Mouse (Mus musculus) stomach, postnatal 0 days (tissue): ENCODE measurements around the gene Gzmm. TPM values are rescaled to one million over a fixed set of nuclear protein-coding genes. Genes with fewer than 3 reads are reported as not detected.

Experiments used
- ATAC-seq: fragments of 200-750 bp; cut with Nextera tagmentation; 2 replicates; pipeline ENCODE4 v1.8.0; 2017; ENCODE audit not compliant: low FRiP score, low TSS enrichment
- DNase-seq: peaks from one replicate; pipeline ENCODE4 v3.0.0-alpha.2; 2016; ENCODE audit warnings: low spot score
- H3K27ac ChIP-seq: fragments of 300-500 bp; sonication (generic); replicated peaks from 2 replicates; pipeline ENCODE4 v1.5.1; 2014; ENCODE audit warnings: mild to moderate bottlenecking, control low read depth
- H3K27me3 ChIP-seq: fragments of 300-500 bp; sonication (generic); 2 replicates; pipeline ENCODE4 v1.6.1; 2014; ENCODE audit warnings: low read length; ENCODE audit not compliant: control insufficient read depth, insufficient read depth
- H3K36me3 ChIP-seq: fragments of 300-500 bp; sonication (generic); 2 replicates; pipeline ENCODE4 v1.6.1; 2014; ENCODE audit warnings: low read length, mixed read lengths; ENCODE audit not compliant: control insufficient read depth, insufficient read depth
- H3K4me1 ChIP-seq: fragments of 300-500 bp; sonication (generic); replicated peaks from 2 replicates; pipeline ENCODE4 v1.6.1; 2014; ENCODE audit warnings: antibody characterized with exemption; ENCODE audit not compliant: control insufficient read depth, insufficient read depth
- H3K4me2 ChIP-seq: fragments of 300-500 bp; sonication (generic); replicated peaks from 2 replicates; pipeline ENCODE4 v1.6.1; 2014; ENCODE audit warnings: low read depth, mild to moderate bottlenecking, control low read depth, moderate library complexity
- H3K4me3 ChIP-seq: fragments of 300-500 bp; sonication (generic); 2 replicates; pipeline ENCODE4 v1.5.1; 2014; ENCODE audit warnings: low read depth, low read length, control low read depth
- H3K9ac ChIP-seq: fragments of 300-500 bp; sonication (generic); 2 replicates; pipeline ENCODE4 v1.6.1; 2014; ENCODE audit warnings: mild to moderate bottlenecking, low read length, control low read depth, mixed read lengths
- H3K9me3 ChIP-seq: fragments of 300-500 bp; sonication (generic); 2 replicates; pipeline ENCODE4 v1.6.1; 2016; ENCODE audit warnings: low read length; ENCODE audit not compliant: control insufficient read depth
- CTCF ChIP-seq: IDR thresholded peaks from 2 replicates; pipeline ENCODE4 v1.5.1; 2016; ENCODE audit warnings: antibody characterized with exemption, low read depth, mild to moderate bottlenecking, moderate library complexity
- EP300 ChIP-seq: optimal IDR thresholded peaks from 2 replicates; pipeline ENCODE3; 2016; ENCODE audit warnings: antibody characterized with exemption
- WGBS: fragments of 180-500 bp; shearing (Covaris S2); extraction: QIAGEN DNeasy Blood & Tissue Kit; methylation state at CpG from one replicate; pipeline ENCODE4 v1.1.7; 2014; 5-methylcytosine and 5-hydroxymethylcytosine counted together
- polyA plus RNA-seq: library from polyadenylated mRNA; unstranded; fragments of >200 nt; fragmentation: Nextera tagmentation; extraction: Ambion mirVana; gene quantifications from 2 replicates; pipeline ENCODE4 v1.2.1, GENCODE M21; 2015

Gzmm gene
- polyA plus RNA-seq, 1 experiment from 2014 or later, result 0.62 TPM

DNA sequence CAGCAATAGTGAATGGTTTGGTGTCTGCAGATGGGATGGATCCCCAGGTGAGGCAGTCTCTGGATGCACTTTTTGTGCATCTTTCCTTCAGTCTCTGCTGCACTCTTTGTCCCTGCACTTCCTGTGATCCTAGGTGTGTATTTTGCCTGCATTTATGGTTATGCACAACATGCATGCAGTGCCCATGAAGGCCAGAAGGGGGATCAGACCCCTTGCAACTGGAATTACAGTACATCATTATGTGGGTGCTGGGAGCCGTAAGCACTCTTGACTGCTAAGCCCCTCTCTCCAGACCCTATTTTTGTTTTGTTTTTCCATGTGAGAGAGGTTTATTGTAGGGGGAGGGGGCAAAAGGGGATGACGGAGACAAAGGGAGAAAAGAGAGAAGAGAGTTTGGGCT, 28.5 kb upstream of the Gzmm start:
- Histone ChIP-seq H3K36me3 (no peaks in the 10 kb centered on the region), H3K27me3 (no peaks in the 10 kb centered on the region; the same call in 1 of the 2 replicates), H3K27ac (no peak overlapping the region), H3K9me3 (no peaks in the 10 kb centered on the region), H3K4me1 (no peaks in the 10 kb centered on the region), H3K9ac (no peak overlapping the region), H3K4me2 (no peak overlapping the region), H3K4me3 (no peak overlapping the region)
- WGBS, result 76% methylated on average over 2 of the region's 2 CpGs
- no peak for TF ChIP-seq EP300
- peak; percentile 58 for TF ChIP-seq CTCF
- peak; percentile 17 for DNase-seq
- ATAC-seq, result no peak

DNA sequence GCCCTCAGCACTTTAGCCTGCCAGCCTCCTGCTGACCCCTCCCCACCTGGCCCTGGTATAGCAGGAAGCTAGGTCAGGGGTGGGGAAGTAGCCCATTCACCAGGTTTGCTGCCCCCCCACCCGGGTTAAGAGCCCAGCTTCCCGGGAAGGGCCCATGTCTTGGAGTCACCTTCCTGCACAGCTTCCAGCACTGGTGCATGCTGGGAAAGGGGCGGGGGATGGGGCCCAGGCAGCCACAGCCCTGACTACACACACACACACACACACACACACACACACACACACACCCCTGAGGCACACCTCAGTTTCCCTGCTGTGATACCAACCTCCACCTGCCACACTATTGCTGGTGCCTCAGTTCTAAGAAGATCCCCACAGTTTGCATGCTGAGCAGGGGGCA, 27.0 kb upstream of the Gzmm start:
- no peaks in the 10 kb centered on the region for H3K27me3 ChIP-seq
- H3K27ac ChIP-seq, result no peak overlapping the region
- no peaks in the 10 kb centered on the region for H3K4me1 ChIP-seq
- H3K36me3 ChIP-seq, result no peaks in the 10 kb centered on the region
- H3K9me3 ChIP-seq, result no peaks in the 10 kb centered on the region
- peak; percentile 43 for DNase-seq
- no peak overlapping the region for H3K9ac ChIP-seq
- no peak overlapping the region for H3K4me2 ChIP-seq
- WGBS, result 32% methylated on average over 3 of the region's 3 CpGs
- H3K4me3 ChIP-seq, result no peak overlapping the region
- TF ChIP-seq CTCF (no peak), EP300 (no peak)
- peak; percentile 33; the same call in 1 of the 2 replicates for ATAC-seq

DNA sequence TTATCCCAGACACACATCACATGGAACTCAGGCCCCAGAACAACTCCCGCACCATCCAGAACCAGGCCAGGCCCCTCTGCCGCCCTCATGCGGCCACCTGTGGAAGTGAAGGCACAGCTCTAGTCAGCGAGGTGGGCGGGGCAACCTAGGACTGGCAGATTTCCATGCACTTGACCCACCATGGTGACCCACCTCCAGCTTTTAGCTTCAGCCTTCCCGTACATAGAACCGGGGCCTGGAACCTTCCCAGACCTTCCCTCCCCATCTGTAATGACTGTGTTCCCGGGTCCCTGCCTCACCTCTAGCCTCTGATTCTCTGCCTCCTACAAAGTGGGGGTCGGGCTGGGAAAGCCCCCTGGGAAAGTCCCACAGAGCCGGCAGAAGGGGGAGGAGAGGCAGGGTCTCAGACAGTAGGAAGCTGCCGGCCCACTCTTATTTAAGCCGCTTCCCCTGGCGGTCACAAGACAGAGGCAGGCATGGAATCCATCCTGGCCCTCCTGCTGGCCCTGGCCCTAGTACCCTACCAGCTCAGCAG, 24.6 kb upstream of the Gzmm start, which contains the start of gene Madcam1:
Gene Madcam1, plus strand, starts transcription at position 429 of the 535 bp plus-strand sequence.
- no peaks in the 10 kb centered on the region for H3K27me3 ChIP-seq
- H3K9ac ChIP-seq, result no peak within 1 kb of the TSS
- no peaks in the 10 kb centered on the region for H3K9me3 ChIP-seq
- H3K4me2 ChIP-seq, result no peak within 1 kb of the TSS
- no peak within 1 kb of the TSS for H3K4me3 ChIP-seq
- H3K4me1 ChIP-seq, result no peaks in the 10 kb centered on the region
- H3K36me3 ChIP-seq, result no peaks in the 10 kb centered on the region
- peak; percentile 84 for DNase-seq
- no peak within 1 kb of the TSS for H3K27ac ChIP-seq
- peak; percentile 16; the same call in 1 of the 2 replicates for ATAC-seq
- TF ChIP-seq EP300, result no peak
- TF ChIP-seq CTCF, result peak; percentile 93
- 11% methylated on average over 13 of the region's 13 CpGs for WGBS

DNA sequence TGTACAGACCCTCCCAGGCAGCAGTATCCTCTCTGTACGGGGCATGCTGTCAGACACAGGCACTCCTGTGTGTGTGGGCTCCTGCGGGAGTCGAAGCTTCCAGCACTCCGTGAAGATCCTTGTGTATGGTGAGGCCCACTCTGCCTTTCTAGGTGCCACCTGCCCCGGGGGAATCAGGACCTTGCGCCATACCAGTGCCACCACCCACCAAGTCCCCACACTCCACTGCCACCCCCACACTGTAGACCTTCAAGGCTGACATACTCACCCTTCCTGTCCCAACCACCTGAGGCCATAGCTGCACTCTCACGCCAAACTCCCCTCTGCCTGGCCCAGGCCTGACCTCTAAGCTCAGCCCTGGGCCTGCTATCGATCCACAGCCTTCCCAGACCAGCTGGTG, 23.8 kb upstream of the Gzmm start:
- ATAC-seq (no peak), DNase-seq (no peak)
- Histone ChIP-seq H3K27me3 (no peaks in the 10 kb centered on the region), H3K4me2 (no peak overlapping the region), H3K4me3 (no peak overlapping the region), H3K27ac (no peak overlapping the region), H3K4me1 (0 out of 2 replicates have a peak, but pooled peaks cover 2% of the 10 kb centered on the region), H3K36me3 (no peaks in the 10 kb centered on the region), H3K9ac (no peak overlapping the region), H3K9me3 (no peaks in the 10 kb centered on the region)
- WGBS, result 85% methylated on average over 8 of the region's 8 CpGs
- no peak for TF ChIP-seq CTCF
- TF ChIP-seq EP300, result no peak

DNA sequence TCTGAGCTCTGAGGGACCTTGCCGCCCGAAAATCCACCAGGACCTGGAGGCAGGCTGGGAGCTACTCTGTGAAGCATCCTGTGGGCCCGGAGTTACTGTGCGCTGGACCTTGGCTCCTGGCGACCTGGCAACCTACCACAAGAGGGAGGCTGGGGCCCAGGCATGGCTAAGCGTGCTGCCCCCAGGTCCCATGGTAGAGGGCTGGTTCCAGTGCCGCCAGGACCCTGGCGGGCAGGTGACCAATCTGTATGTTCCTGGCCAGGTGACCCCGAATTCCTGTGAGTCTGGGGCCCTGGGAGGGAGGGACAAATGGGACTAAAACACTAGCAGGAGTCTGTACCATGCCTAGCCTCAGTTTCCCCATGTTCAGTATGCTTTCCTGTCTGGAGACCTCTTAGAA, 22.3 kb upstream of the Gzmm start:
- Histone ChIP-seq H3K36me3 (no peaks in the 10 kb centered on the region), H3K9ac (no peak overlapping the region), H3K4me1 (0 out of 2 replicates have a peak, but pooled peaks cover 3% of the 10 kb centered on the region), H3K4me2 (no peak overlapping the region), H3K27ac (no peak overlapping the region), H3K27me3 (no peaks in the 10 kb centered on the region), H3K4me3 (no peak overlapping the region), H3K9me3 (no peaks in the 10 kb centered on the region)
- DNase-seq (no peak), ATAC-seq (no peak)
- WGBS, result 64% methylated on average over 9 of the region's 9 CpGs
- no peak for TF ChIP-seq CTCF

DNA sequence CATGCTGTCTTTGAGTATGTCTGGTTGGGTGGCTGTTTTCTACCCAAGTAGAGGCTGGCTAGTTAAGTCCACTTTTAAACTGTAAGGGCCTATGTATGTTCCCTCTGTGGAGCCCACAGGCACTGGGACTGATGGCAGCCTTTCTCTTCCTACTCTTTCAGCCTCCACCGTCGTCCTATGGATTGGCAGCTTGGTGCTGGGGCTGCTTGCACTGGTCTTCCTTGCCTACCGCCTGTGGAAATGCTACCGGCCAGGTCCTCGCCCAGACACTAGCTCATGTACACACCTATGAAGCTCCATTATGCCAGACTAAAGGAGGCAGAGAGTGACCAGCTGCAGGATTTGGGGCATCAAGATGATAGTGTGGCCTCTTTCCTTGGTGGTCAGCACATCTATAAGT, 20.7 kb upstream of the Gzmm start:
- Histone ChIP-seq H3K9ac (no peak overlapping the region), H3K27me3 (no peaks in the 10 kb centered on the region), H3K27ac (no peak overlapping the region), H3K9me3 (no peaks in the 10 kb centered on the region), H3K4me1 (0 out of 2 replicates have a peak, but pooled peaks cover 3% of the 10 kb centered on the region), H3K36me3 (no peaks in the 10 kb centered on the region), H3K4me2 (no peak overlapping the region), H3K4me3 (no peak overlapping the region)
- 76% methylated on average over 5 of the region's 5 CpGs for WGBS
- no peak for DNase-seq
- TF ChIP-seq EP300, result no peak
- TF ChIP-seq CTCF, result no peak
- ATAC-seq, result no peak
